Mouse (Mus musculus): ENCODE data around the gene Ano6. TPM values are rescaled to one million over a fixed set of nuclear protein-coding genes. Genes with fewer than 3 reads are reported as not detected.
A peak's percentile ranks its signal among the peaks of the same experiment; 100 is the strongest.

The Ano6 gene
- polyA plus RNA-seq, 1 experiment from 2014 or later, result 24.6 TPM

- WGBS, result 50% methylated on average over 14 of the region's 14 CpGs
- no peaks in the 10 kb centered on the region for H3K27me3 ChIP-seq (ENCODE audit: control insufficient read depth, insufficient read depth, low read depth, low read length)
- no peak overlapping the region for H3K27ac ChIP-seq (ENCODE audit: low read length)
- no peak for ATAC-seq
- no peak overlapping the region for H3K9ac ChIP-seq (ENCODE audit: low read depth, low read length)
- H3K4me2 ChIP-seq (ENCODE audit: low read length), result no peak overlapping the region
- H3K4me3 ChIP-seq (ENCODE audit: low read depth, low read length), result no peak overlapping the region
- no peaks in the 10 kb centered on the region for H3K36me3 ChIP-seq (ENCODE audit: control insufficient read depth, insufficient read depth, low read length)
- H3K9me3 ChIP-seq (replicated peaks; ENCODE audit: control insufficient read depth, low read length, poor library complexity, severe bottlenecking), result no peaks in the 10 kb centered on the region; the same call in 1 of the 2 replicates
- H3K4me1 ChIP-seq (ENCODE audit: control insufficient read depth, insufficient read depth, low read length), result no peaks in the 10 kb centered on the region
These were observed 17.5 kb upstream of the Ano6 start for GRCm38 (mm10) chr15:95772861-95773836.

DNA sequence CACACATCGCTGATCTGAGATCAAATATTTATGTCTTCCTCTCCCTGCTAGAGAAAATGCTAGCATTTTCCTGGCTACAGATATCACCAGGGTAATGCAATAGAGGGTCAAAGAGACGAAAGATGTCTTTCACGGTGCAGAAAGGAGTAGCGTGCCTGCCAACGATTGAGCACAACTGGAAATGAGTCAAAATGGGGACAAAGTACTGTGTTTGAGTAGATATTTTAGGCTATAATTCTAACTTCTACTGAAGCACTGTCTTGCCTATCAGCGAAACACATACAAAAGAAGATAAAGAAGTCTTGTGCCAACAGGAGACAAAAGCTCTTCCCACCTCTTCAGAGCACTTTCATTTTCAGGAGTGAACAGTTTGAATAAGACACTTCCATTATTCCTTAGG lies 16.4 kb upstream of the Ano6 start:
- H3K27ac ChIP-seq (ENCODE audit: low read length), result no peak overlapping the region
- H3K27me3 ChIP-seq (ENCODE audit: control insufficient read depth, insufficient read depth, low read depth, low read length), result no peaks in the 10 kb centered on the region
- no peaks in the 10 kb centered on the region; the same call in 1 of the 2 replicates for H3K9me3 ChIP-seq (replicated peaks; ENCODE audit: control insufficient read depth, low read length, poor library complexity, severe bottlenecking)
- 72% methylated on average over 6 of the region's 6 CpGs for WGBS
- no peaks in the 10 kb centered on the region for H3K36me3 ChIP-seq (ENCODE audit: control insufficient read depth, insufficient read depth, low read length)
- no peak for ATAC-seq
- H3K9ac ChIP-seq (ENCODE audit: low read depth, low read length), result no peak overlapping the region
- no peak overlapping the region for H3K4me3 ChIP-seq (ENCODE audit: low read depth, low read length)
- no peaks in the 10 kb centered on the region for H3K4me1 ChIP-seq (ENCODE audit: control insufficient read depth, insufficient read depth, low read length)
- H3K4me2 ChIP-seq (ENCODE audit: low read length), result no peak overlapping the region

DNA sequence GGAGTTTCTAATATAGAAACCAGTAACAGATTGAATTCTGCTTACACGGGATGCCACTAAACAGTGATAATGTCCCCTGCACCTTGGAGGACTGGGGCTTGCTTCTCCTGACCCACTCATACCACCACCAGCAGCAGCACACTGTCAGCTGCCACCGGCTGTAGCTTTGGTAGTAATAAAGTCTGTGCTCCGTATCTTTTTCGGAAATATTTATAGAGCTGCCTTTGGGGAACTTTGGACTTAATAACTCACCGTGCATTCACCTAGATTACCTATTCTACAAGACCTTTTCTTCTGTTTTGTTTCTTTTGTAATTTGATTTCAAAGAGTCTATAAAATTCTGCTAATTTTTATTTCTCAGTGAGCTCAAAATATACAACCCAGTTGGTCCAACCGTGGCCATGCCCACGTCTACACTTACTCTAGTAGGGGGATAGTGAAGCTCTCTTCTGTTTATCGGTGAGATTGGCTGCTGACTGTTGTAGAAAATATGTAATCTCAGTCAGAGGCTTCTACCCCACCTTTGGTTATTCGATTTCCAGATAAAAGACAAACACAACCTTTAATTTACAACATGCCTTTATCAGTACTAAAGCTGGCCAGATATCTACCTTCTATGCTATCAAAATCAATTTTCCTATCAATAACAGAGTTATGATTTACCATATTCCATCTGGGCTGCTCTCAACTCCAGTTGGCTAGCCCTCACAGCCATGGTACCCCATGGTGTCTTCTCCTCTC lies 15.8 kb upstream of the Ano6 start:
- no peak overlapping the region for H3K9ac ChIP-seq (ENCODE audit: low read depth, low read length)
- H3K9me3 ChIP-seq (replicated peaks; ENCODE audit: control insufficient read depth, low read length, poor library complexity, severe bottlenecking), result no peaks in the 10 kb centered on the region; the same call in 1 of the 2 replicates
- no peaks in the 10 kb centered on the region for H3K4me1 ChIP-seq (ENCODE audit: control insufficient read depth, insufficient read depth, low read length)
- H3K4me2 ChIP-seq (ENCODE audit: low read length), result no peak overlapping the region
- no peaks in the 10 kb centered on the region for H3K27me3 ChIP-seq (ENCODE audit: control insufficient read depth, insufficient read depth, low read depth, low read length)
- no peaks in the 10 kb centered on the region for H3K36me3 ChIP-seq (ENCODE audit: control insufficient read depth, insufficient read depth, low read length)
- no peak overlapping the region for H3K4me3 ChIP-seq (ENCODE audit: low read depth, low read length)
- ATAC-seq, result no peak
- 95% methylated on average over 9 of the region's 9 CpGs for WGBS
- no peak overlapping the region for H3K27ac ChIP-seq (ENCODE audit: low read length)

DNA sequence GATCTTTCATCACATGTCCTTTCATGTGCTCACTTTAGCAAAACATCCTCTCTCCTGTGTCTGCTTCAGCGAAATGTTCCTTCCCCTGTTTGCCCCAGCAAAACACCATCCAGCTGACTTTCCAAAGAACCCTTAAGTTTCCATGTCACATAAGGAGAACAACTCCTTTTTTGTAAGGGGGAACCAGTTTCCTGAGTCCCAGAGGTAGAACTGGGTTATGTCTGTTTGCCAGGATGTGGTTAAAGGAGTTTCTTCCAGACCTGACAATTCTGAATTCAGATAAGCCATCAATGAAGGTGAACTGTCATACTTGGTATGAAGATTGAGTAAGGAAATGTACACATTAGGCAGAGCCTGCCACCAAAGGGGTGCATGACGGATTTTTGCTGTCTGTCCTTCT lies 12.9 kb upstream of the Ano6 start:
- no peak overlapping the region for H3K4me3 ChIP-seq (ENCODE audit: low read depth, low read length)
- 93% methylated on average over 2 of the region's 2 CpGs for WGBS
- ATAC-seq, result no peak

DNA sequence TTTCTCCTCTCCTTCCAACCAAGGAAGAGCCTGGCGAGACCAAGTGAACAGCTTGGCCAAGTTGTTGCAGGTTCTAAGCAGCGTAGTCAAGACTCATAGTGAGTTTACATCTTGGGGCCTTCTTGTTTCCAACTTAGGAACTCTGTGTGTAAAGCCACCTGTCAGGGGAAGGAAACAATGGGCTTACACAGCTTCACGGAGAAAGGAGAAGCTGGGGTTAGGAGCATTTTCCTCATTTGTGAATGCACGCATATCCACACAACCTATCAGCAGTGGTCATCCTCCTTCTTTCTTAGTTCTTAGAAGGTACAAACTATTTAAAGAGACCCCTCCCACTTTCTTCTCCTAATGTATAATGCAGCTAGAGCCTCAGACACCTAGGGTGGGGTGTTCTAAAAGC lies 11.9 kb upstream of the Ano6 start:
- no peaks in the 10 kb centered on the region for H3K4me1 ChIP-seq (ENCODE audit: control insufficient read depth, insufficient read depth, low read length)
- no peaks in the 10 kb centered on the region for H3K27me3 ChIP-seq (ENCODE audit: control insufficient read depth, insufficient read depth, low read depth, low read length)
- no peaks in the 10 kb centered on the region for H3K9me3 ChIP-seq (replicated peaks; ENCODE audit: control insufficient read depth, low read length, poor library complexity, severe bottlenecking)
- H3K4me3 ChIP-seq (ENCODE audit: low read depth, low read length), result no peak overlapping the region
- no peak overlapping the region for H3K9ac ChIP-seq (ENCODE audit: low read depth, low read length)
- H3K36me3 ChIP-seq (ENCODE audit: control insufficient read depth, insufficient read depth, low read length), result no peaks in the 10 kb centered on the region
- no peak overlapping the region for H3K4me2 ChIP-seq (ENCODE audit: low read length)
- WGBS, result 91% methylated on average over 4 of the region's 4 CpGs
- no peak overlapping the region for H3K27ac ChIP-seq (ENCODE audit: low read length)
- no peak for ATAC-seq

More for the DNA sequence above, 12.9 kb upstream of the Ano6 start:
- Histone ChIP-seq H3K4me2 (ENCODE audit: low read length) (no peak overlapping the region), H3K27me3 (ENCODE audit: control insufficient read depth, insufficient read depth, low read depth, low read length) (no peaks in the 10 kb centered on the region), H3K4me1 (ENCODE audit: control insufficient read depth, insufficient read depth, low read length) (no peaks in the 10 kb centered on the region), H3K9ac (ENCODE audit: low read depth, low read length) (no peak overlapping the region), H3K36me3 (ENCODE audit: control insufficient read depth, insufficient read depth, low read length) (no peaks in the 10 kb centered on the region), H3K9me3 (replicated peaks; ENCODE audit: control insufficient read depth, low read length, poor library complexity, severe bottlenecking) (no peaks in the 10 kb centered on the region), H3K27ac (ENCODE audit: low read length) (no peak overlapping the region)

- no peak overlapping the region for H3K4me2 ChIP-seq (ENCODE audit: low read length)
- H3K4me1 ChIP-seq (ENCODE audit: control insufficient read depth, insufficient read depth, low read length), result peaks cover 10% of the 10 kb centered on the region
- no peak overlapping the region for H3K4me3 ChIP-seq (ENCODE audit: low read depth, low read length)
- no peaks in the 10 kb centered on the region for H3K36me3 ChIP-seq (ENCODE audit: control insufficient read depth, insufficient read depth, low read length)
- WGBS, result 82% methylated on average over 4 of the region's 4 CpGs
- H3K9me3 ChIP-seq (replicated peaks; ENCODE audit: control insufficient read depth, low read length, poor library complexity, severe bottlenecking), result no peaks in the 10 kb centered on the region
- H3K9ac ChIP-seq (ENCODE audit: low read depth, low read length), result no peak overlapping the region
- ATAC-seq, result no peak
- no peaks in the 10 kb centered on the region for H3K27me3 ChIP-seq (ENCODE audit: control insufficient read depth, insufficient read depth, low read depth, low read length)
- no peak overlapping the region for H3K27ac ChIP-seq (ENCODE audit: low read length)
These were observed 4.0 kb upstream of the Ano6 start for GRCm38 (mm10) chr15:95786624-95787023.

GRCm38 (mm10) chr15:95787578-95787977 lies 3.1 kb upstream of the Ano6 start:
- no peak for ATAC-seq
- Histone ChIP-seq H3K9me3 (replicated peaks; ENCODE audit: control insufficient read depth, low read length, poor library complexity, severe bottlenecking) (no peaks in the 10 kb centered on the region), H3K27ac (ENCODE audit: low read length) (no peak overlapping the region), H3K9ac (ENCODE audit: low read depth, low read length) (no peak overlapping the region), H3K36me3 (ENCODE audit: control insufficient read depth, insufficient read depth, low read length) (no peaks in the 10 kb centered on the region), H3K4me2 (ENCODE audit: low read length) (no peak overlapping the region), H3K27me3 (ENCODE audit: control insufficient read depth, insufficient read depth, low read depth, low read length) (no peaks in the 10 kb centered on the region), H3K4me1 (ENCODE audit: control insufficient read depth, insufficient read depth, low read length) (peaks cover 19% of the 10 kb centered on the region), H3K4me3 (ENCODE audit: low read depth, low read length) (no peak overlapping the region)
- WGBS, result 56% methylated on average over 3 of the region's 3 CpGs

GRCm38 (mm10) chr15:95789562-95790528 lies 798 bp upstream of the Ano6 start:
- WGBS, result 11% methylated on average over 32 of the region's 32 CpGs
- peaks cover 22% of the 10 kb centered on the region for H3K4me1 ChIP-seq (ENCODE audit: control insufficient read depth, insufficient read depth, low read length)
- peak overlapping the region; percentile 76 for H3K4me2 ChIP-seq (ENCODE audit: low read length)
- H3K27me3 ChIP-seq (ENCODE audit: control insufficient read depth, insufficient read depth, low read depth, low read length), result no peaks in the 10 kb centered on the region
- no peaks in the 10 kb centered on the region for H3K36me3 ChIP-seq (ENCODE audit: control insufficient read depth, insufficient read depth, low read length)
- peak overlapping the region; percentile 88 for H3K27ac ChIP-seq (ENCODE audit: low read length)
- H3K9me3 ChIP-seq (replicated peaks; ENCODE audit: control insufficient read depth, low read length, poor library complexity, severe bottlenecking), result no peaks in the 10 kb centered on the region
- peak; percentile 67 for ATAC-seq
- peak overlapping the region; percentile 92 for H3K9ac ChIP-seq (ENCODE audit: low read depth, low read length)
- H3K4me3 ChIP-seq (ENCODE audit: low read depth, low read length), result peak overlapping the region; percentile 86

All from midbrain, embryonic 16.5 days (tissue).